Mouse (Mus musculus) ZHBTc4 (cell line): ENCODE results near the gene Ift80.
"Not testable (repeated sequence)": the region's sequence is repeated elsewhere in the genome, so short reads cannot be mapped to it uniquely, and the experiment has no call there.

ENCODE experiments used
- DNase-seq: peaks from one replicate; pipeline ENCODE4 v3.0.0-alpha.2; 2011; ENCODE audit warnings: low read depth, low spot score

Gene Ift80

DNA sequence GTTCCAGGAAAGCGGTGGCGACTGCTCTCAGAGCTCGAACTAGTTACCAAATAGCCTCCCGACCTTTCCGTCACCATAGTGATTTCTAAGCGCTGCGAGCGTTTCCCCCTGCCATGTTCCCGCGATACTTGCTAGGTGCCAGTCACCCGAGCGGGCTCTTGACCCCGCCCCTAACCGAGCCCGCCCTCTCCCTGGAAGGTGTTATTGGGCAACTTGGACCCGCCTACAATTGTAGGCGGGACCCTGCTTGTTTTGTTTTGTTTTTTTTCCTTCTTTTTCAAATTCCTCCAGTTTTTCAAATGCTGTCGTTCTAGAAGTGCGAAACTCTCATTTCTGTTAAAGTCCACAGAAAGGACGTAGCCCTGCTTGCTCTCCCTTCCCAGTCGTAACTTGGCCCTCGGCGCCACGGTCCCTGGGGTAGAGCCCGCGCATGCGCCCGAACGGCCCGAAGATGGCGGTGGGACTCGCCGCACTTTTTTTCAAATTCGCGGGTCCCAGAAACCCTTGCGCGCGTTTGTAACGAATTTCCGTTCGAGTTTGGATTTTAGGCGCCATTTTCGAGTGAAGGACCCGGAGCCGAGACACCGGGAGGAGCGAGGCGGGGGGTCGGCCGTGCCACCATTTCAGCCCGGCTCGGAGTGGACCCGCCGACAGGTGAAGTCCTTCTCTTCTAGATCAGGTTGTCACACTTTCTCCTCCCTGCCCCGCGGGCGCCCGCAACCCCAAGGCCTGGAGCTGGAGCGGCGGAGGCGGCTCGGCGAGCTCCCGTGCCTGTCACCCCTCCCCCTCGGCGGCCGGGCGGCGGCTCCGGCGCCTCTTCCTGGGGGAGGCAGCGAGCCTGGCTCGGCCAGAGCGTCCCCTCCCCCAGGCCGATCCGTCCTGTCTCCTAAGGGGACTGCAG is at the start of gene Ift80, which contains the start of gene Smc4:
Ift80 (minus strand) TSS at position 134 of the 901 bp plus-strand sequence.
Smc4 (plus strand) TSS at position 302 of the 901 bp plus-strand sequence.
- DNase-seq = peak; percentile 99

DNA sequence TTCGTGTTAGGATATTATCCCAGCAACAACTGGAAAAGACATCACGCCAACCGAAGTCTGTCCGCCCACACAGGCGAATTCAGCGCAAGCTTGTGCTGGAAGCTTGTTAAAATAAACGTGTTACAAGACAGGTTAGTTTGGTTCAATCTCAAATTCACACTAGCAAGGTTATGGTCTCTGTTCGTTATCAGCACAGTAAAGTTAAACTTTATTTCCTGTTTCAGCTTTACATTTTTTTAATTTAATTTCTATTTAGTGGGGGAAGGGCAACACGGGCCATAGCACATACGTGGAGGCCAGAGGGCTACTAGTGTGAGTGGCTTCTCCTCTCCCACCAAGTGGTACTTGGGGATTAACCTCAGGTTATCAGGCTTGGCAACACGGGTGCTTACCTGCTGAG is 47.5 kb upstream of the Ift80 start:
- no peak for DNase-seq

DNA sequence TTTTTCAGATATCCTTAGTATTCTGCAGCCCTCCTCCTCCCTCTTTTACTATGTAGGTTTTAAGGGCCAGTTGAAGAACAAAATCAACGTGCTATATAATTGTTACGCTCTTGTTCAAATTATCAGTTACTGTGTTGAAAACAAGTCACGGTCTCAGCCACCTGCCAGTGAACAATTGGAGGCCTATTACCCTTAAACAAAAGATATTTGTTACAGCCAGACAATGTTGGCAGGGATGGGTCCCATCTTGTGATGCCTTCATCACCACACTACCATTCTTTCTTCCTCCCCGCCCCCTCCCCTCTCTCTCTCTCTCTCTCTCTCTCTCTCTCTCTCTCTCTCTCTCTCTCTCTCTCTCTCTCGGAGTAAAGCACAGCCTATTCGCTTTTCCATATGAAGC is 44.6 kb upstream of the Ift80 start:
- no peak for DNase-seq

DNA sequence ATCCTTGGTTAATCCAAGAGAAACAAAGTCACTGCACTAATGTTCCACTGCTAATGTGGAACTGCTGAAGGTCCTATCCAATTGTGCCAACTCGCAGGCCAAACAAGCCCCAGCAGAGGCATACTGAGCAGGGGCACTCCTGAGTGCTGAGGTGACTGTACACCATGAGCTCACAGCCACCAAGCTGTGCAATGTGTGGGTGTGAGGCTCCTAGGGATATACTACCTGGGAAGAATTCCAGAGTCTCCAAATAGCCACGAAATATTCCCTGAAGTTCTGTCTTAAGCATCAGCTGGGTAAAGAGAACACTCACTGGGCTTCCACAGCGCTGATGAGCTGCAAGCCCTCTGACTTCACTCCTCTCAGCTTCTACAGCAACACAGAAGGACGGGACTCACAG is 43.3 kb upstream of the Ift80 start:
- DNase-seq = no peak

DNA sequence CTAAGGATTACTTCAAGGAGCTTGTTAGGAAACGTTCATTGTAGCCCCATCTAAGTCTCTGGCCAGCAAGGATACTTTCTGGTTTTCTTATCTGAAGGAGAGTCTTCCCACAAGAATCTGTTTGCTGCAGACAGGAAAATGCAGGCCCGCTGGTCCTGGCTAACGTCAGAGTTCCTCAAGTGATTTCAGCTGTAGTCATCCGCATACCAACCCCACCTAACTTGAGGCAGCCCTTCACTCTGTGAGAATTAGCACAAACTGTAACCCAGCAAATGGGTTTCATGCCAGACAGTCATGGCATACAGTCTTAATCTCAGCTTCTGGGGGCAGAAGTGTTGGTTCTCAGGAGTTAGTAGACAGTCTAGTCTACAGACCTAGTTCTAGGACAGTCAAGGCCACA is 42.1 kb upstream of the Ift80 start:
- no peak for DNase-seq

DNA sequence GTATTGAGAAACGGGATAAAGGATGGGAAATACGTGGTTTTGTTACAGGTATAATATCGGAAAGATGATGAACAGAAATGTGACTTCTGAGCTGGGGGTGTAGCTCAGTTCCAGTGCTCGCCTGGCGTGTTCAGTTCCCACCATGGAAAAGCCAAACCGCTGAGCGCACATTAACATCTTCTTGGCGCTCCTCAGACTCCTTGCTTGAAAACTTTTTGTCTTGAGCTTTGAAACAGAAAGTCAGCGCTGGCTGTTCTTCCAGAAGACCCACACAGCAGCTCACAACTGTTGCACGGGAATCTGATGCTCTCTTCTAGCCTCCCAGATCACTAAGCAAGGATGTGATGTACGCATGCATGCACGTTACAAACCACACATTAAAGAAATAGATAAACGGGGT is 41.4 kb upstream of the Ift80 start:
- DNase-seq = no peak

DNA sequence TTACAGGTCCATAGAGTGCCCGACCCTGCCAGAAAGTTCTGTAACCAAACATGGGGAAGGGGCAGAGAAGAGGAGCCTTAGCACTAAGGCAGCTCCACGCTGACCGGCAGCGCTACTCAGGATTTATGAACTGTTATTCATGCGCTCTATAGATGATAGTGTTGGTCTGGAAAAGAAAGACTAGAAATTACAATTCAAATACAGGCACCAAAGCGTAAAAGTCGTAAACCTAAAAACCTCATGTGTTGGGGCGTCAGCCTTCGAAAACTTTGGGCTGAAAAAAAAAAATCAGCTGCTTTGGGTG is 41.0 kb upstream of the Ift80 start:
- DNase-seq = no peak

DNA sequence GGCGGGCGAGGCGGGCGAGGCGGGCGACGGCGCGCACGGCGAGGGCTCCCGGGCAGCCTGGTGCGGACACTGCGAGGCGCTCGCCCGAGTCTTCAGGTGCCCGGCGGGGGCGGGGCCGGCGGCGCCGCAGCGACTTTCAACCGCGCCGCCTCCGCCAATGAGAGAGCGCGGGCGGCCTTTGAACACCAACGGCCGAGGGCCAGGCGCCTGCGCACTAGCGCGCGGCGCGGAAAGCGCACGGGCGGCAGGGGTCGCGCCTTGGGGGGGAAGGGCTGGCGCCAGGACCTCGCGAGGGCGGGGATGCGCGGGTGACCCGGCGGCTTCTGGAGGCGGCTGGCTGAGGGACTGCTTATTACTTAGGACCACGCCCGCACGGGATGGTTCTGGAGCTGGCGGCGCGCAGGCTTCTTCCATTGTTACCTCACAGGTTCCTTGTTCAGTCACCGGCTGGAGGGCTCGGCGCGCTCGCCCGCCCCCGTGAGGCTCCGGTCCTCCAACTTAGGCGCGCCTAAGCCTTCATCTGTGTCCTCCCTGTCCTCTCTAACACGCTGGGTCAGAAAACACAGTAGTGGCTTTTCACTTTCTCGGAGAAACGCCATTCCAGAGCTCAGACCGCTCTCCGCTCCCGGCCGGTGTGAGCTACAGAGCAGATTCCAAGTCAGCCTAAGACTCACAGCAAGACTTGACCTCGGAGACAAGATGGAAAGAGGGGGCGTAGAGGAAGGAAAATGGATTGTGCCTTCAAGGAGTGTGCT is 40.5 kb upstream of the Ift80 start, which contains the start of gene Trim59:
Trim59 (minus strand) TSS at position 111 of the 755 bp plus-strand sequence.
- DNase-seq = peak; percentile 99

DNA sequence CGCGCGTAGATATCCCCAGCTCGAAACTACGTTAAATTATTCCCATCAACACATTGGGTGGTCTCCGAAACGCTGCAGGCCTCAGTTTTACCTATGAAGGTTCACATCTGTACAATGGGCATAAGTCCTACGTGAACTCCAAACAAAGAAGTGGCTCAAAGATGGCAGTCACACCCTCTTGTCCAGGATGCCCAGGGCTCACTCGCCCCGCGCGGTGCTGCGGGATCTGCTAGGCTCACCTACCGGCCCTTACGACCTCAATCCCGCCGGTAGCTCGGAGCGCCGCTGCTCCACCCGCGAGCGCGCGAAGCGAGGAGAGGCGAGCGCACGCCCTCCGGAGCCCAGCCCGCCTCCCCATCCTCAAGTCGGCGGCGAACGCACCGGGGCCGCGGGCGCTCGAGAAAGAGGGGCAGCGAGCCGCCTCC is 39.8 kb upstream of the Ift80 start:
- DNase-seq = peak; percentile 72

DNA sequence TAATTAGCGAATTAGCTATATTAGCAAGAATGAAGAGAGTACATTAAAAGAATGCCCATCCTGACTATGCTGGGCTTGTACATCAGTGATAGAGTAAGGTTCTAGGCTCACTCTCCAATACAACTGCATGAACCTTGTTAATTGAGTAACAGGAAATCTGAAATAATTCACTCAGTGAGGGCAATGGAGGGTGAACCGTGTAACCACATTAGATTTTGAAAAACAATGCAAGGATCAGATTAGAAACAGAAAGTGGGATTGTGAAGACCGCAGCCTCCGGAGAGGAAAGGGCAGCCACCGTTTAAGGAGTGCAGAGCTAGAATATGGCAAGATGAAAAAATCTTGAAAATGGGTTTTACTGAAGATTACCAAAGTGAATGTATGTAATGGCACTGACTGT is 36.9 kb upstream of the Ift80 start:
- no peak for DNase-seq

DNA sequence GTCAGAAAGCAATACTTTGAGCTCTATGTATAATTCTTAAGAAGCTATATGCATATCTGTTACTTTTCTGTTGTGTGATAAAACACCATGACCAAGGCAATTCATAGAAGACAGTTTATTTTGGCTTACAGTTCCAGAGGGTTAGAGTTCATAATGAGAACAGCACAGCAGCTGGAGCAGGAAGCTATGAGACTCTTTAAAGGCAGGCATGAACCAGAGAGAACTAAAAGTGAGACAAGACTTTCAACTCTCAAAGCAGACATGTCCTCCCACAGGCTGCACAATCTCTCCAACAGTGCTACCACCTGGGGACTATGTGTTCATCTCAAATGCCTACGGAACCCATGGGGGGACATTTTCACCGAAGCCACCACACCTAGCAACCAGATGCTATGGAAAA is 35.7 kb upstream of the Ift80 start:
- DNase-seq = no peak

DNA sequence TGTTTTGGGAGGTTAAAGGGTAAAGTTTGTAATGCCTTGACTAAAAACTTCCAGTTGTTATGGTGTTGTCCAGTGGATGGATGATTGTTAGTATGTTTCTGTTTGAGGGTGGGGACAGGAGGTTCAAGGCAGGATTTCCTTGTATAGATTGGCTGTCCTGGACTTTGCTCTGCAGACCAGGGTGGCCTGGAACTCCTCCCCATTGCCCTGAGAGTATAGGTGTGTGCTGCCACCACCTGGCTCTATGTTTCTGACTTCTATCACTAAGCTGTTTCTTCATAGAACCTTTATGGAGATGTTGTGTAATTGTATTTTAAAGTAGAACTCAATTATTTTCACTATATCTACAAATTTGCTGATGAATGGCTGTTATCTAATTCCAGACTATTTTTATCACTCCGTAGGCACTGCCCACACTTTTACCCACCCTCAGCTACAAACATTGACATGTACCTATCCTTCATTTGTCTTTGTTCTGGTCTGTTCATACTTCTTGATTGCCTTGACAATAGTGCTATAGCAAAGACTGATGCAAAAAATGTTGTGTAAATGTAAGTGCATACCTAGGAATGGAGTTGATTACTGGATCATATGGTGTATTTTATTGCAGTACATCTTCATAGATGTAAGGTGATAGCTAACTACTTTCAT is 21.9 kb upstream of the Ift80 start:
- no peak for DNase-seq

DNA sequence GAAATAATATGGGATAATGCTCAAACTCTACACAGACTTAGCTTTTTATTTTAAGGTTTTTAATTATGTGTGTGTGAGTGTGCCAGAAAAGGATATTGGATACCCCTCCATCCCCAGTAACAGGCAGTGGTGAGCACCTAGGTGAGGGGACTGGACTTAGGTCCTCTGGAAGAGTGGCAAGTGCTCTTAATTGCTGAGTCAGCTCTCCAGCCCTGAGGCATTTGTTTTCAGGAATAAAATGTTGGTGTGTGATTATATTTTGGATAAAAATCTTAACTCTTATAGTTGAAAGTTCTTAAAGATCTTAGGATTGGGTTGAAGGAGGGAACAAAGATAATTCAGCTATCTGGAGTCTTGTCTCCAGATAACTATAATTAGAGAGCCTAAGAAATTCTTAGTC is 16.4 kb upstream of the Ift80 start:
- no peak for DNase-seq

DNA sequence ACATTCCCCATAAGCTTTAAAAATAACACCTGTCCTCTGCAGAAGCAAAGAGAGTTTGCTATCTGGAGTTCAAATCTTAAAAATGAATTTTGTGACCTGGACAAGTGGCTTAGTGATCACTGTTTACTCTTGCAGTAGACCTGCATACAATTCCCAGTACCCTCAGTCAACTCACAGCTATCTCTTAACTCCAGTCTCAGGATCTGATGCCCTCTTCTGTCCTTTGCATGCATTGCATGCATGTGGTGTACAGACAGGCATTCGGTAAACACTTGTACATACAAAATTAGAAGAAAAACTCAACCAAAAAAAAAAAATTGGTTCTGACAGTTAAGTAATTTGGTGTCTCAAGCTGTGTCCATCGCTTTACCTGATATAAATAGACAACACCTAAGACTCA is 15.9 kb upstream of the Ift80 start:
- peak; percentile 74 for DNase-seq

DNA sequence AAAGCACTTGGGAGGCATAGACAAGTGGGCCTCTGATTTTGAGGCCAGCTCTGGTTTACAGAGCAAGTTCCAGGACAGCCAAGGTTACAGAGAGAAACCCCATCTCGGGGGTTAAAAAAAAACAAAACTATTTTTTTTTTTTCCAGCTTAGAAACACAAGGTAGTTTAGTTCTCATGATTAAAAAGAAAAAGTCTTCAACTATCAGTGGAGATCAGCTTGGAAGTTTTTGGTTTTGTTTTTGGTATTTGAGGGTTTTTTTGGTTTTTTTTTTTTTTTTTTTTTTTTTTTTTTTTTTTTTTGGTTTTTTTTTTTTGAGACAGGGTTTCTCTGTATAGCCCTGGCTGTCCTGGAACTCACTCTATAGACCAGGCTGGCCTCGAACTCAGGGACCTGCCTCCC is 14.3 kb upstream of the Ift80 start:
- not testable (repeated sequence) for DNase-seq

DNA sequence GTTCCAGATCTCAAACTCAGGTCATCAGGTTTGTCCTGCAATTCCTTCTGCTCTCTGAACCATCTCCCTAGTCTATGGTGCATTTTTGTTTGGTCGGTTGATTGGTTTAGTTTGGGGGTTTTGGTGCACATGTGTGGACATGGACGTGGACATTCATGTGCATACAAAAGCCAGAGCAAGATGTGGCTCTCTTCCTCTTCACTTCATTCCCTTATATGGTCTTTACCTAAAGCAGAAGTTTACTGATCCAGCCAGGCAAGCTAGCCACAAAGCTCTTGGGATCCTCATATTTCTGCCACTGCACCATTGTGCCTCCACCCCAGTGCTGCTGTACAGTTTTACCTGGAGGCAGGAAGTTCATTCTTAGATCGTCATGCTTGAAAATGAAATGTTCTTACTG is 12.8 kb upstream of the Ift80 start:
- no peak for DNase-seq

DNA sequence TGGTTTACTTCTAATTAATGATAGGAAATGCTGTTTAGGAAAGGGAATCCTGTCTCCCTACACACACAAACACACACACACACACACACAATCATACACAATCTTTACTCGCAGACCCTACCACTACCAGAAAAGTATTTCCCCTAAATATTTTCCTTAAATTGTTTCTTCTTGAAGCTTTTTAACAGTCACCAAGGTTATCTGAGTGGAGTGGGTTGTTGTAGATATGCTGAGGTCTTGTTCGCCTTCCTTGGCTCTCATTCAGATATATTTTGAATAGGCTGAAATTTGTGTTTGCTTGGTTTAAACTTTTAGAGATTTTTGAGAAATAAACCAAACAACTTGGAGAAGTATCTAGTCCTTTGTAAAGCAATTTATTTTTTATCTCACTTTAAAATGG is 4.5 kb upstream of the Ift80 start:
- DNase-seq = no peak

DNA sequence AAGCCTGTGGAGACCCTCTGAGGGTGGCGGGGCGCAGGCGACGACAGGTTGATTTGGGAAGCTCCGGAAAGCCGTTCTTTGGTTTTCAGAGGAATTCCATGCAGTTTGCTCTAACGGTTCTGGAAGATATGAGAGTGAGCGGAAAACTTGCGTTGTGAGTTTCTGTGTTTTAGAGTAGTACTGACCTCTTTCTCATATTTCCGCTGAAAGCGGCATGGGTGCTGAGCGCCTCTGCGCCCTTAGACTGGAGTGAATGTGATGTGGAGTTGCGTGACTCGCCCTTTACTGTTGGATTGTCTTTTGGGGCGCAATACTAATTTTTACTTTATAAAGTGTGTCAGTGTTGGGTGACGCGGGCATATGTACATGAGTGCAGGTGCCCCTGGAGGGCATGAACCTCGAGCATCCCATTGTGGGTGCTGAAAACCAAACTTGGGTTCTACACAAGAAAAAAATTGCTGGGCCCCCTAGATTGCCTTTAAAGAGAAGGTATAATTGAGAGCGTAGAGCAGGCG is 1.9 kb upstream of the Ift80 start:
- DNase-seq = no peak

DNA sequence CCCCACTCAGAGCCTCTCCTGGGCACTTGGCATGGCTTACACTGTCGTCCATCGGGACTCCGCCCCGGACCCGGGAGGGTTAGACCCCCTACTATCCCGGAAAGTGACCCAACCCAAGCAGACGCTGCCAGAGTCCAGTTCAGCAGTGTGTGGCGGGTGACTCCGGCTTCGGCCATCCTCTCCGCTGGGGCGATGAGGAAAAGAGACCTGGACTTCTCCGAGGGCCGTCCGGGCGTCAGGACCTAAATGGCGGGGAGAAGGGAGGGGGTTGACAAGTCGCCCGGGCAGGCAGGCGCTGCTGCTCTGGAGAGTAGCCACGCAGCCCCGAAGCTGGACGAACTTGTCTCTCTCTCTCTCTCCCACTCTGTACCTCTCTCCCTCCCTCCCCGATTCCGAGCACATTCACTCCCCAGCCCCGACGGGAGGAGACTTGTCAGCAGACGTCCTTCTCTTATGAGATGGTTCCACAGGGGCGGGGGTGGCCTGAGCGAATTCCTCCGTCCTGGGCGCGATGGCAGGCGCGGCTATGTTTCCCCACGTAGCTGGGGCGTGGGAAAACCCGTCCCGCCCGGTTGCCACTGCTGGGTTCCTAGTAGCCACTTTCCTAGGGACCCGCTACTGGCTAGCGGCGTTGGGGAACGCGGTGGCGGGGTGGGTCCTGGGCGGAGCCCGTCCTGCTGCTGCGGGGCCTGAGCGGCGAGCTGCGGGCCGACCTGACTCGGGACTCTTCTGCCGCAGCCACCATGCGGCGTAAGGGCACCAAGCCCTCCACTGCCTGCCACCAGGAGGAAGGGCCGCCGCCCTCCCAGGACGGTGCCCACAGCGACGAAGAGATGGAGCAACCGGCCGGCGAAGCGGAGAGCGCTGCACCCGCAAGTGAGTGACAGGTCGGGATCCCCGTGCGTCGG is 1.2 kb upstream of the Ift80 start:
- peak; percentile 81 for DNase-seq

DNA sequence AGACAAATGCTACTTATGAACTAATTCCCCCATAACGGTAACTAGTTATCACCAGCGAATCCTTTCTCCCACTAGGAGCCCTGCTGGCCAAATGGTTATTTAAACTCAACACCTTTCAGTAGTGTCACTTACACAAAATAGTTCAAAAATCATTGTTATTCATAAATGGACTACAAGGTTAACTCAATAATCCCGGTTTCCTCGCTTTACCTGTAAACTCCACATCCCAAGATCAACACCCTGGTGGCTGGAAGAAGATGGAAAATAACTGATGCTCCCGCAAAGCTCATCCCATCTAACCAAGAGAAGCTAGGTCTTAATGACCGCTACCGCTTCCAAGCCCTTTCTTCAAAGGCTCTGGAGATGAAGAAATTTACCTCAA is 324 bp downstream of the Ift80 start:
- no peak for DNase-seq

DNA sequence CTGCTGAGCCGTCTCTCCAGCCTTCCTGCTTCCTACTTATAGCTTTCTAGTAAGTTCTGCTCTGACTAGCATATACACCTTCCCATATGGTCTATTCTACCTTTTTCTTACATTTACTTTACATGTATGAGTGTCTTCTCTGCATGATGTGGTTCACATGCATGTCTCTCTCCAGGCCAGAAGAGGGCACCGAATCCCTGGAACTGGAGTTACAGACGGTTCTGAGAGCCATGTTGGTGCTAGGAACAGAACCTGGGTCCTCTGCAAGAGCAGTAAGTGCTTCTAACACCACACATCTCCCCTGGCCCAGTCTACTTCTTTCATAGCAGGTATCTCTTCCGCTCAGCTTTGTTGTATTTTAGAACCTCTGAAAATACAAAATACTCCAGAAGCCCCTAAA is 1.6 kb downstream of the Ift80 start:
- peak; percentile 43 for DNase-seq
